Comparison of ENCODE assay signal across 14 mouse cellular contexts in genomic region chr10:80332525-80332989, GRCm38 (mm10). TPM values are rescaled to one million over a fixed set of nuclear protein-coding genes. Genes with fewer than 3 reads are reported as not detected.
DNase-seq lines count a peak whose midpoint lies in the region; ATAC-seq and TF ChIP-seq lines count a peak whose summit lies in the region.
"Had no signal": no experiment of that assay in that cellular context is flagged by ENCODE, and none has a peak within 500 bp of the region (broad histone marks: within the 10 kb centered on the region; RNA-seq: fewer than 3 reads in every experiment).

No protein-coding gene starts in this region.

- 0 out of 2 replicates have a peak overlapping the region, but pooled peaks have one; percentile 4 for H3K9ac ChIP-seq in forebrain, embryonic 12.5 days
- H3K9ac ChIP-seq in forebrain, embryonic 14.5 days (ENCODE audit: low read length), result no peak overlapping the region
- peak overlapping the region; percentile 56 for H3K9ac ChIP-seq in intestine, embryonic 16.5 days (ENCODE audit: low read depth, low read length)
- H3K9ac ChIP-seq: midbrain, embryonic 13.5 days; neural tube, embryonic 12.5 days had no signal

- no peak overlapping the region for H3K4me3 ChIP-seq in forebrain, embryonic 12.5 days (replicated peaks)
- no peak overlapping the region for H3K4me3 ChIP-seq in forebrain, embryonic 14.5 days (ENCODE audit: low read depth, low read length)
- peak overlapping the region; percentile 75; the same call in 1 of the 2 replicates for H3K4me3 ChIP-seq in G1E (ENCODE audit: low read depth, low read length)
- H3K4me3 ChIP-seq in cerebellum, adult 2 months (replicated peaks; ENCODE audit: insufficient read depth, low read depth, low read length), result no peak overlapping the region
- H3K4me3 ChIP-seq in intestine, embryonic 16.5 days (ENCODE audit: low read length), result peak overlapping the region; percentile 15
- no peak overlapping the region for H3K4me3 ChIP-seq in layer of hippocampus, adult 2 months
- H3K4me3 ChIP-seq: midbrain, embryonic 13.5 days; neural tube, embryonic 12.5 days had no signal

- no peak for DNase-seq in forebrain, embryonic 14.5 days (ENCODE audit: low spot score)
- no peak for DNase-seq in G1E (ENCODE audit: low spot score)
- DNase-seq in cerebellum, adult 2 months, result peak; percentile 65 to 77
- no peak for DNase-seq in layer of hippocampus, adult 2 months (ENCODE audit: low spot score in 2 of 2)
- no peak for DNase-seq in adrenal gland, postnatal 4 days (ENCODE audit: low spot score in 2 of 2)
- no peak for DNase-seq in adrenal gland, postnatal 10 days
- DNase-seq: B cell, adult 2 months; gastrocnemius, postnatal 14 days; lung, postnatal 14 days; thymus, postnatal 36 days had no signal

- no peak for TF ChIP-seq CTCF in G1E (IDR thresholded peaks at IDR 0.05; ENCODE audit: low read depth, low read length)
- no peak for TF ChIP-seq CTCF in cerebellum, adult 2 months (IDR thresholded peaks at IDR 0.05; ENCODE audit: borderline replicate concordance, insufficient read depth, low read depth, low read length)
- TF ChIP-seq CTCF in layer of hippocampus, adult 2 months (conservative IDR thresholded peaks at IDR 0.05), result no peak

- 89% methylated on average over 5 of the region's 5 CpGs for WGBS in forebrain, embryonic 12.5 days
- WGBS in forebrain, embryonic 14.5 days, result 81% methylated on average over 5 of the region's 5 CpGs
- 19% methylated on average over 5 of the region's 5 CpGs for WGBS in cerebellum, adult 2 months
- 72% methylated on average over 5 of the region's 5 CpGs for WGBS in intestine, embryonic 16.5 days

- no peak for ATAC-seq in forebrain, embryonic 12.5 days (ENCODE audit: low FRiP score)
- no peak for ATAC-seq in forebrain, embryonic 14.5 days
- no peak for ATAC-seq in G1E (ENCODE audit: extremely low read depth, insufficient number of reproducible peaks, low FRiP score, poor library complexity, severe bottlenecking)
- no peak for ATAC-seq in intestine, embryonic 16.5 days
- ATAC-seq: midbrain, embryonic 13.5 days had no signal

- H3K27me3 ChIP-seq in forebrain, embryonic 12.5 days, result peaks cover 29% of the 10 kb centered on the region
- H3K27me3 ChIP-seq in forebrain, embryonic 14.5 days (replicated peaks; ENCODE audit: control insufficient read depth, insufficient read depth, low read length), result peaks cover 7% of the 10 kb centered on the region; the same call in 1 of the 2 replicates
- no peaks in the 10 kb centered on the region for H3K27me3 ChIP-seq in G1E (ENCODE audit: insufficient read depth, low read length)
- H3K27me3 ChIP-seq in cerebellum, adult 2 months (ENCODE audit: control insufficient read depth, insufficient read depth, low read length), result no peaks in the 10 kb centered on the region
- H3K27me3 ChIP-seq in intestine, embryonic 16.5 days (replicated peaks; ENCODE audit: control insufficient read depth, insufficient read depth, low read length), result no peaks in the 10 kb centered on the region

- 0 out of 2 replicates have a peak, but pooled peaks have one; percentile 28 for TF ChIP-seq POLR2A in cerebellum, adult 2 months (IDR thresholded peaks at IDR 0.05; ENCODE audit: borderline replicate concordance, insufficient read depth, low read length)

- H3K4me2 ChIP-seq in forebrain, embryonic 12.5 days, result no peak overlapping the region
- no peak overlapping the region for H3K4me2 ChIP-seq in forebrain, embryonic 14.5 days (ENCODE audit: low read length)
- peak overlapping the region; percentile 91 for H3K4me2 ChIP-seq in intestine, embryonic 16.5 days (ENCODE audit: low read depth, low read length)
- H3K4me2 ChIP-seq: midbrain, embryonic 13.5 days; neural tube, embryonic 12.5 days had no signal

- no peaks in the 10 kb centered on the region for H3K36me3 ChIP-seq in forebrain, embryonic 12.5 days (replicated peaks)
- no peaks in the 10 kb centered on the region for H3K36me3 ChIP-seq in forebrain, embryonic 14.5 days (ENCODE audit: control insufficient read depth, insufficient read depth, low read length)
- H3K36me3 ChIP-seq in G1E (replicated peaks), result peaks cover 50% of the 10 kb centered on the region
- H3K36me3 ChIP-seq in intestine, embryonic 16.5 days (ENCODE audit: control insufficient read depth, insufficient read depth, low read length), result 0 out of 2 replicates have a peak, but pooled peaks cover 3% of the 10 kb centered on the region
- H3K36me3 ChIP-seq: midbrain, embryonic 13.5 days; neural tube, embryonic 12.5 days had no signal

- H3K9me3 ChIP-seq in forebrain, embryonic 12.5 days, result no peaks in the 10 kb centered on the region
- H3K9me3 ChIP-seq in forebrain, embryonic 14.5 days (replicated peaks; ENCODE audit: control insufficient read depth, low read length), result no peaks in the 10 kb centered on the region
- no peaks in the 10 kb centered on the region for H3K9me3 ChIP-seq in G1E (replicated peaks)
- H3K9me3 ChIP-seq in intestine, embryonic 16.5 days (ENCODE audit: control insufficient read depth, low read length), result no peaks in the 10 kb centered on the region
- H3K9me3 ChIP-seq: midbrain, embryonic 13.5 days; neural tube, embryonic 12.5 days had no signal

- H3K4me1 ChIP-seq in forebrain, embryonic 12.5 days, result peaks cover 15% of the 10 kb centered on the region
- peaks cover 11% of the 10 kb centered on the region for H3K4me1 ChIP-seq in forebrain, embryonic 14.5 days (ENCODE audit: control insufficient read depth, insufficient read depth, low read length)
- H3K4me1 ChIP-seq in G1E (ENCODE audit: insufficient read depth, low read depth, low read length), result peaks cover 78% of the 10 kb centered on the region
- H3K4me1 ChIP-seq in cerebellum, adult 2 months (ENCODE audit: control insufficient read depth, insufficient read depth, low read length), result peaks cover 29% of the 10 kb centered on the region
- peaks cover 11% of the 10 kb centered on the region; the same call in 1 of the 2 replicates for H3K4me1 ChIP-seq in intestine, embryonic 16.5 days (ENCODE audit: control insufficient read depth, insufficient read depth, low read length)

- H3K27ac ChIP-seq in forebrain, embryonic 12.5 days, result no peak overlapping the region
- H3K27ac ChIP-seq in forebrain, embryonic 14.5 days (ENCODE audit: low read depth, low read length), result no peak overlapping the region
- peak overlapping the region; percentile 74 for H3K27ac ChIP-seq in cerebellum, adult 2 months (ENCODE audit: insufficient read depth, low read length)
- H3K27ac ChIP-seq in intestine, embryonic 16.5 days (ENCODE audit: low read length), result peak overlapping the region; percentile 88
- no peak overlapping the region for H3K27ac ChIP-seq in layer of hippocampus, adult 2 months
- H3K27ac ChIP-seq: midbrain, embryonic 13.5 days; neural tube, embryonic 12.5 days had no signal

RNA-seq across cellular contexts. Expression of gene Reep6, which starts 2.8 kb away (rescaled TPM):
- polyA plus RNA-seq in forebrain, embryonic 12.5 days (2016; fragmentation: Nextera tagmentation; extraction: Ambion mirVana), result 4.1 and 4.4 TPM in 2 replicates
- polyA plus RNA-seq in forebrain, embryonic 14.5 days (2014; fragmentation: Nextera tagmentation; extraction: Ambion mirVana), result 2.3 and 2.7 TPM in 2 replicates
- total RNA-seq in G1E (2014; fragmentation: Nextera tagmentation), result 72.8 and 85.9 TPM in 2 replicates
- 1.0 and 1.3 TPM in 2 replicates for total RNA-seq in G1E (2017)
- 49.5 and 65.3 TPM in 2 replicates for polyA plus RNA-seq in G1E (2012)
- polyA plus RNA-seq in cerebellum, adult 2 months (2012; rRNA removed), result 9.0 and 10.3 TPM in 2 replicates
- 255 and 314 TPM in 2 replicates for polyA plus RNA-seq in intestine, embryonic 16.5 days (2015; fragmentation: Nextera tagmentation; extraction: Ambion mirVana)
- 10 to 100 TPM in 1 of 2 experiments, 1 to 10 TPM in 1; 9.6 to 11.0 TPM for total RNA-seq in layer of hippocampus, adult 2 months (2021)
- total RNA-seq in adrenal gland, postnatal 4 days (2021), result 10 to 100 TPM; 13.1 to 26.7 TPM
- total RNA-seq in adrenal gland, postnatal 10 days (2021), result 10 to 100 TPM; 38.4 to 61.8 TPM

RNA-seq across cellular contexts. Expression of gene Pcsk4, which starts 3.3 kb away (rescaled TPM):
- polyA plus RNA-seq in forebrain, embryonic 12.5 days (2016; fragmentation: Nextera tagmentation; extraction: Ambion mirVana), result 3.7 and 3.8 TPM in 2 replicates
- 1.6 and 2.4 TPM in 2 replicates for polyA plus RNA-seq in forebrain, embryonic 14.5 days (2014; fragmentation: Nextera tagmentation; extraction: Ambion mirVana)
- total RNA-seq in G1E (2014; fragmentation: Nextera tagmentation) (4.8 and 6.7 TPM in 2 replicates), G1E (2017) (0.87 and 1.1 TPM in 2 replicates)
- 12.4 and 14.2 TPM in 2 replicates for polyA plus RNA-seq in G1E (2012)
- 13.7 and 14.1 TPM in 2 replicates for polyA plus RNA-seq in cerebellum, adult 2 months (2012; rRNA removed)
- 10.8 and 12.9 TPM in 2 replicates for polyA plus RNA-seq in intestine, embryonic 16.5 days (2015; fragmentation: Nextera tagmentation; extraction: Ambion mirVana)
- total RNA-seq in layer of hippocampus, adult 2 months (2021), result 1 to 10 TPM; 2.8 to 3.2 TPM
- 1 to 10 TPM; 7.7 to 7.8 TPM for total RNA-seq in adrenal gland, postnatal 4 days (2021)
- 1 to 10 TPM; 4.1 to 7.6 TPM for total RNA-seq in adrenal gland, postnatal 10 days (2021)

RNA-seq across cellular contexts. Expression of gene 2310011J03Rik, which starts 12.2 kb away (rescaled TPM):
- polyA plus RNA-seq in forebrain, embryonic 12.5 days (2016; fragmentation: Nextera tagmentation; extraction: Ambion mirVana), result 42.6 and 44.4 TPM in 2 replicates
- 39.2 and 40.8 TPM in 2 replicates for polyA plus RNA-seq in forebrain, embryonic 14.5 days (2014; fragmentation: Nextera tagmentation; extraction: Ambion mirVana)
- 17.2 and 17.6 TPM in 2 replicates for total RNA-seq in G1E (2014; fragmentation: Nextera tagmentation)
- total RNA-seq in G1E (2017), result 27.0 and 31.2 TPM in 2 replicates
- 92.5 and 108 TPM in 2 replicates for polyA plus RNA-seq in G1E (2012)
- polyA plus RNA-seq in cerebellum, adult 2 months (2012; rRNA removed), result 49.7 and 51.1 TPM in 2 replicates
- polyA plus RNA-seq in intestine, embryonic 16.5 days (2015; fragmentation: Nextera tagmentation; extraction: Ambion mirVana), result 60.4 and 64.3 TPM in 2 replicates
- total RNA-seq in layer of hippocampus, adult 2 months (2021), result 10 to 100 TPM; 23.5 to 25.7 TPM
- 10 to 100 TPM; 30.8 to 31.2 TPM for total RNA-seq in adrenal gland, postnatal 4 days (2021)
- 10 to 100 TPM; 24.0 to 26.7 TPM for total RNA-seq in adrenal gland, postnatal 10 days (2021)

RNA-seq across cellular contexts. Expression of gene Adamtsl5, which starts 15.7 kb away (rescaled TPM):
- 0.17 and 0.55 TPM in 2 replicates for polyA plus RNA-seq in forebrain, embryonic 12.5 days (2016; fragmentation: Nextera tagmentation; extraction: Ambion mirVana)
- 0.48 and 0.52 TPM in 2 replicates for polyA plus RNA-seq in forebrain, embryonic 14.5 days (2014; fragmentation: Nextera tagmentation; extraction: Ambion mirVana)
- total RNA-seq in G1E (2014; fragmentation: Nextera tagmentation), result 16.9 and 17.5 TPM in 2 replicates
- total RNA-seq in G1E (2017), result 5.4 and 8.0 TPM in 2 replicates
- polyA plus RNA-seq in G1E (2012), result 33.4 and 37.9 TPM in 2 replicates
- polyA plus RNA-seq in cerebellum, adult 2 months (2012; rRNA removed), result 7.9 and 10.8 TPM in 2 replicates
- polyA plus RNA-seq in intestine, embryonic 16.5 days (2015; fragmentation: Nextera tagmentation; extraction: Ambion mirVana), result 28.2 and 37.2 TPM in 2 replicates
- total RNA-seq in layer of hippocampus, adult 2 months (2021), result 1 to 10 TPM; 4.7 to 7.2 TPM
- 10 to 100 TPM; 12.8 to 13.2 TPM for total RNA-seq in adrenal gland, postnatal 4 days (2021)
- 10 to 100 TPM in 1 of 2 experiments, 1 to 10 TPM in 1; 7.6 to 18.7 TPM for total RNA-seq in adrenal gland, postnatal 10 days (2021)

RNA-seq across cellular contexts. Expression of gene Plk5, which starts 23.7 kb away (rescaled TPM):
- 0.23 and 0.40 TPM in 2 replicates for polyA plus RNA-seq in forebrain, embryonic 12.5 days (2016; fragmentation: Nextera tagmentation; extraction: Ambion mirVana)
- 1.2 and 1.9 TPM in 2 replicates for polyA plus RNA-seq in forebrain, embryonic 14.5 days (2014; fragmentation: Nextera tagmentation; extraction: Ambion mirVana)
- total RNA-seq in G1E (2014; fragmentation: Nextera tagmentation) (not detected in 2 replicates), G1E (2017) (0.12 TPM in 1 of 2 replicates, not detected in the other)
- polyA plus RNA-seq in G1E (2012), result not detected in 2 replicates
- polyA plus RNA-seq in cerebellum, adult 2 months (2012; rRNA removed), result 145 and 151 TPM in 2 replicates
- polyA plus RNA-seq in intestine, embryonic 16.5 days (2015; fragmentation: Nextera tagmentation; extraction: Ambion mirVana), result 0.39 and 0.64 TPM in 2 replicates
- total RNA-seq in layer of hippocampus, adult 2 months (2021), result 10 to 100 TPM; 33.4 to 36.6 TPM
- under 1 TPM in 1 of 2 experiments, not detected in 1; 0.36 TPM for total RNA-seq in adrenal gland, postnatal 4 days (2021)
- total RNA-seq in adrenal gland, postnatal 10 days (2021), result under 1 TPM in 1 of 2 experiments, not detected in 1; 0.12 TPM

Comparison
In these comparisons a context has a peak if more than half of its experiments do, and no peak if none do; other contexts are left out.
1. H3K27ac ChIP-seq: peak in cerebellum, adult 2 months (single experiment) and intestine, embryonic 16.5 days (single experiment); none in forebrain, embryonic 12.5 days (single experiment), forebrain, embryonic 14.5 days (single experiment) and layer of hippocampus, adult 2 months (single experiment).
2. H3K4me3 ChIP-seq: peak in G1E (single experiment) and intestine, embryonic 16.5 days (single experiment); none in forebrain, embryonic 12.5 days (single experiment), forebrain, embryonic 14.5 days (single experiment), cerebellum, adult 2 months (single experiment) and layer of hippocampus, adult 2 months (single experiment).
3. DNase-seq: peak in cerebellum, adult 2 months (2 of 2); none in forebrain, embryonic 14.5 days (single experiment), G1E (single experiment), layer of hippocampus, adult 2 months (0 of 2), adrenal gland, postnatal 4 days (0 of 2) and adrenal gland, postnatal 10 days (single experiment).